Mouse (Mus musculus): ENCODE measurements around the gene 4931406P16Rik.

DNA sequence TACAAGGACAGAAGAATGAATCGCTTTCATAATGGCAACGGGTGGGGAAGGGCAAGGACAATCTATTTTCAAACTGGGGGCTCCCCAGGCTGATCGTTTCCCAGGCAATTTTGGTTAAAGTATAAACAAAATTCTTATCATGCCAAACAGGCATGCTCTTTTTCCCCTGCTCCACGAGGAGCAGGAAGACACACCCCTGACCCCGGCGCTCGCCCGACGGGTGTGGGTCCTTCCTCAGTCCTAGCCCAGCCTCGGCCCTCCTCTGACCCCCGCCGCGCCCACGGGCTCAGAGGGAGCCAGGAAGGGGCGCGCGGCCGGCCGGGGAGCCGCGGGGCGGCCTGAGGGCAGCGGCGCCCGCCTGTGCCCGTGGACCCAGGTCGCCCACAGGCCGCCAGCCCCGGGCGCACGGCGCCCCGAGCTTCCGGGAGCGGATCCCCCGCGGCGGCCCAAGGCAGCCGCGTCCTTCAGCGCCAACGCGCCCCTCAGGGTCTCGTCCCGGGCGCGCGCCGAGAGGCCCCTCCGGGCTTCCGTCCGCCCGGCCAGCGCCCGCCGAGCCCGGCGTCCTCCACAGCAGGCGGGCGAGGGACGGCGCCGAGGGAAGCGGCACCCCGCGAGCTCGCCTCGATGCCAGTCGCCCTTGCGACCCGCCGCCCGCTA is 437 bp downstream of the 4931406P16Rik start:
- no peak for TF ChIP-seq POLR2A (IDR thresholded peaks at IDR 0.05; ENCODE audit: low read depth, low read length)
- no peak for TF ChIP-seq CTCF (IDR thresholded peaks at IDR 0.05; ENCODE audit: extremely low read depth, insufficient read length, insufficient replicate concordance, low read depth, low read length)

All from small intestine, adult 2 months (tissue).